ENCODE assay signal across 21 mouse cellular contexts in genomic region chr15:96674089-96674488, GRCm38 (mm10).
"Had no signal": no experiment of that assay in that cellular context is flagged by ENCODE, and none has a peak within 500 bp of the region (broad histone marks: within the 10 kb centered on the region; RNA-seq: fewer than 3 reads in every experiment).

No protein-coding gene starts in this region.

- H3K4me3 ChIP-seq: intestine, embryonic 15.5 days; limb, embryonic 10.5 days; limb, embryonic 13.5 days; lung, embryonic 15.5 days; megakaryocyte, embryonic 14.5 days; midbrain, embryonic 10.5 days; midbrain, embryonic 13.5 days; myocyte; neural tube, embryonic 13.5 days; stomach, embryonic 15.5 days had no signal

- ATAC-seq: hindbrain, embryonic 16.5 days; intestine, embryonic 15.5 days; midbrain, embryonic 13.5 days; midbrain, embryonic 16.5 days had no signal

- H3K36me3 ChIP-seq: intestine, embryonic 15.5 days; limb, embryonic 10.5 days; limb, embryonic 13.5 days; lung, embryonic 15.5 days; midbrain, embryonic 10.5 days; midbrain, embryonic 13.5 days; neural tube, embryonic 13.5 days; stomach, embryonic 15.5 days had no signal

- H3K4me2 ChIP-seq: intestine, embryonic 15.5 days; limb, embryonic 13.5 days; lung, embryonic 15.5 days; midbrain, embryonic 13.5 days; neural tube, embryonic 13.5 days; stomach, embryonic 15.5 days had no signal

- H3K9me3 ChIP-seq: intestine, embryonic 15.5 days; limb, embryonic 10.5 days; limb, embryonic 13.5 days; lung, embryonic 15.5 days; megakaryocyte, embryonic 14.5 days; midbrain, embryonic 10.5 days; midbrain, embryonic 13.5 days; neural tube, embryonic 13.5 days; stomach, embryonic 15.5 days had no signal

- H3K9ac ChIP-seq: intestine, embryonic 15.5 days; limb, embryonic 13.5 days; liver, embryonic 14.5 days; lung, embryonic 15.5 days; midbrain, embryonic 13.5 days; neural tube, embryonic 13.5 days; stomach, embryonic 15.5 days had no signal

- DNase-seq: kidney, adult 9 months; kidney, postnatal 14 days; kidney, postnatal 4 days; lung, postnatal 36 days; retina, postnatal 1 day; right cerebral cortex, postnatal 25 days; spleen, adult 18-20 months; thymus, postnatal 25 days had no signal

- H3K4me1 ChIP-seq: midbrain, embryonic 10.5 days had no signal

- H3K27me3 ChIP-seq: intestine, embryonic 15.5 days; limb, embryonic 13.5 days; lung, embryonic 15.5 days; midbrain, embryonic 13.5 days; neural tube, embryonic 13.5 days; stomach, embryonic 15.5 days had no signal

- H3K27ac ChIP-seq: intestine, embryonic 15.5 days; limb, embryonic 10.5 days; limb, embryonic 13.5 days; liver, embryonic 14.5 days; lung, embryonic 15.5 days; midbrain, embryonic 10.5 days; midbrain, embryonic 13.5 days; neural tube, embryonic 13.5 days; stomach, embryonic 15.5 days had no signal
